Mouse (Mus musculus): ENCODE measurements at regions not wholly inside any gene's neighbourhood (a gene's known extent, or its start where the extent isn't known, plus 50 kb on each side); places are given as distances from the start of the nearest gene placed in this dataset.

GRCm38 (mm10) chr2:161470844-161471243 is 362.0 kb upstream of the Chd6 start:
- Histone ChIP-seq H3K27me3 (ENCODE audit: control insufficient read depth, insufficient read depth, low read length) (no peaks in the 10 kb centered on the region), H3K4me1 (ENCODE audit: control insufficient read depth, insufficient read depth, low read length) (no peaks in the 10 kb centered on the region), H3K4me2 (no peak overlapping the region), H3K9ac (ENCODE audit: low read depth, low read length) (no peak overlapping the region), H3K36me3 (ENCODE audit: control insufficient read depth, insufficient read depth, low read length) (no peaks in the 10 kb centered on the region), H3K27ac (ENCODE audit: low read depth, low read length) (no peak overlapping the region), H3K4me3 (ENCODE audit: low read depth, low read length) (no peak overlapping the region), H3K9me3 (replicated peaks; ENCODE audit: control insufficient read depth, low read length) (no peaks in the 10 kb centered on the region)
- ATAC-seq (replicated peaks; ENCODE audit: insufficient number of reproducible peaks, low FRiP score, low TSS enrichment) = no peak
- 74% methylated on average over 5 of the region's 5 CpGs for WGBS (ENCODE audit: insufficient replicate concordance)

GRCm38 (mm10) chr2:161470025-161470424 is 361.1 kb upstream of the Chd6 start:
- Histone ChIP-seq H3K9me3 (replicated peaks; ENCODE audit: control insufficient read depth, low read length) (no peaks in the 10 kb centered on the region), H3K9ac (ENCODE audit: low read depth, low read length) (no peak overlapping the region), H3K36me3 (ENCODE audit: control insufficient read depth, insufficient read depth, low read length) (no peaks in the 10 kb centered on the region), H3K27me3 (ENCODE audit: control insufficient read depth, insufficient read depth, low read length) (no peaks in the 10 kb centered on the region), H3K4me3 (ENCODE audit: low read depth, low read length) (no peak overlapping the region), H3K27ac (ENCODE audit: low read depth, low read length) (no peak overlapping the region), H3K4me2 (no peak overlapping the region), H3K4me1 (ENCODE audit: control insufficient read depth, insufficient read depth, low read length) (no peaks in the 10 kb centered on the region)
- ATAC-seq (replicated peaks; ENCODE audit: insufficient number of reproducible peaks, low FRiP score, low TSS enrichment) = no peak
- 26% methylated on average over 2 of the region's 2 CpGs for WGBS (ENCODE audit: insufficient replicate concordance)

GRCm38 (mm10) chr2:161467035-161467434 is 358.2 kb upstream of the Chd6 start:
- H3K9ac ChIP-seq (ENCODE audit: low read depth, low read length) = no peak overlapping the region
- H3K27me3 ChIP-seq (ENCODE audit: control insufficient read depth, insufficient read depth, low read length) = no peaks in the 10 kb centered on the region
- no peak for ATAC-seq (replicated peaks; ENCODE audit: insufficient number of reproducible peaks, low FRiP score, low TSS enrichment)
- H3K9me3 ChIP-seq (replicated peaks; ENCODE audit: control insufficient read depth, low read length) = no peaks in the 10 kb centered on the region
- H3K27ac ChIP-seq (ENCODE audit: low read depth, low read length) = no peak overlapping the region
- no peak overlapping the region for H3K4me3 ChIP-seq (ENCODE audit: low read depth, low read length)
- no peak overlapping the region for H3K4me2 ChIP-seq
- WGBS (ENCODE audit: insufficient replicate concordance) = 60% methylated on average over 1 of the region's 1 CpGs
- no peaks in the 10 kb centered on the region for H3K36me3 ChIP-seq (ENCODE audit: control insufficient read depth, insufficient read depth, low read length)
- H3K4me1 ChIP-seq (ENCODE audit: control insufficient read depth, insufficient read depth, low read length) = no peaks in the 10 kb centered on the region

GRCm38 (mm10) chr2:161460600-161460999 is 351.7 kb upstream of the Chd6 start:
- WGBS (ENCODE audit: insufficient replicate concordance) = 86% methylated on average over 4 of the region's 4 CpGs
- no peak for ATAC-seq (replicated peaks; ENCODE audit: insufficient number of reproducible peaks, low FRiP score, low TSS enrichment)

GRCm38 (mm10) chr2:161454466-161454865 is 345.6 kb upstream of the Chd6 start:
- no peaks in the 10 kb centered on the region for H3K9me3 ChIP-seq (replicated peaks; ENCODE audit: control insufficient read depth, low read length)
- no peaks in the 10 kb centered on the region for H3K36me3 ChIP-seq (ENCODE audit: control insufficient read depth, insufficient read depth, low read length)
- H3K9ac ChIP-seq (ENCODE audit: low read depth, low read length) = no peak overlapping the region
- no peak overlapping the region for H3K4me2 ChIP-seq
- no peaks in the 10 kb centered on the region for H3K27me3 ChIP-seq (ENCODE audit: control insufficient read depth, insufficient read depth, low read length)
- 74% methylated on average over 6 of the region's 6 CpGs for WGBS (ENCODE audit: insufficient replicate concordance)
- no peak overlapping the region for H3K27ac ChIP-seq (ENCODE audit: low read depth, low read length)
- no peak overlapping the region for H3K4me3 ChIP-seq (ENCODE audit: low read depth, low read length)
- H3K4me1 ChIP-seq (ENCODE audit: control insufficient read depth, insufficient read depth, low read length) = no peaks in the 10 kb centered on the region
- ATAC-seq (replicated peaks; ENCODE audit: insufficient number of reproducible peaks, low FRiP score, low TSS enrichment) = no peak

More at GRCm38 (mm10) chr2:161460600-161460999, 351.7 kb upstream of the Chd6 start:
- no peak overlapping the region for H3K27ac ChIP-seq (ENCODE audit: low read depth, low read length)
- no peak overlapping the region for H3K9ac ChIP-seq (ENCODE audit: low read depth, low read length)
- no peak overlapping the region for H3K4me3 ChIP-seq (ENCODE audit: low read depth, low read length)
- no peaks in the 10 kb centered on the region for H3K36me3 ChIP-seq (ENCODE audit: control insufficient read depth, insufficient read depth, low read length)
- H3K4me1 ChIP-seq (ENCODE audit: control insufficient read depth, insufficient read depth, low read length) = no peaks in the 10 kb centered on the region
- no peak overlapping the region for H3K4me2 ChIP-seq
- H3K9me3 ChIP-seq (replicated peaks; ENCODE audit: control insufficient read depth, low read length) = no peaks in the 10 kb centered on the region
- H3K27me3 ChIP-seq (ENCODE audit: control insufficient read depth, insufficient read depth, low read length) = no peaks in the 10 kb centered on the region

GRCm38 (mm10) chr2:161433816-161434215 is 324.9 kb upstream of the Chd6 start:
- Histone ChIP-seq H3K4me3 (ENCODE audit: low read depth, low read length) (no peak overlapping the region), H3K27me3 (ENCODE audit: control insufficient read depth, insufficient read depth, low read length) (no peaks in the 10 kb centered on the region), H3K27ac (ENCODE audit: low read depth, low read length) (no peak overlapping the region), H3K9ac (ENCODE audit: low read depth, low read length) (no peak overlapping the region), H3K9me3 (replicated peaks; ENCODE audit: control insufficient read depth, low read length) (no peaks in the 10 kb centered on the region), H3K36me3 (ENCODE audit: control insufficient read depth, insufficient read depth, low read length) (no peaks in the 10 kb centered on the region), H3K4me1 (ENCODE audit: control insufficient read depth, insufficient read depth, low read length) (no peaks in the 10 kb centered on the region), H3K4me2 (no peak overlapping the region)
- ATAC-seq (replicated peaks; ENCODE audit: insufficient number of reproducible peaks, low FRiP score, low TSS enrichment) = no peak
- 59% methylated on average over 9 of the region's 9 CpGs for WGBS (ENCODE audit: insufficient replicate concordance)

- ATAC-seq (replicated peaks; ENCODE audit: insufficient number of reproducible peaks, low FRiP score, low TSS enrichment) = no peak
- H3K4me1 ChIP-seq (ENCODE audit: control insufficient read depth, insufficient read depth, low read length) = no peaks in the 10 kb centered on the region
Measured at GRCm38 (mm10) chr2:161429294-161429693, 320.4 kb upstream of the Chd6 start.

GRCm38 (mm10) chr2:161425587-161425986 is 316.7 kb upstream of the Chd6 start:
- Histone ChIP-seq H3K4me3 (ENCODE audit: low read depth, low read length) (no peak overlapping the region), H3K36me3 (ENCODE audit: control insufficient read depth, insufficient read depth, low read length) (no peaks in the 10 kb centered on the region), H3K9ac (ENCODE audit: low read depth, low read length) (no peak overlapping the region), H3K27ac (ENCODE audit: low read depth, low read length) (no peak overlapping the region), H3K27me3 (ENCODE audit: control insufficient read depth, insufficient read depth, low read length) (no peaks in the 10 kb centered on the region), H3K4me1 (ENCODE audit: control insufficient read depth, insufficient read depth, low read length) (no peaks in the 10 kb centered on the region), H3K9me3 (replicated peaks; ENCODE audit: control insufficient read depth, low read length) (no peaks in the 10 kb centered on the region), H3K4me2 (no peak overlapping the region)
- no peak for ATAC-seq (replicated peaks; ENCODE audit: insufficient number of reproducible peaks, low FRiP score, low TSS enrichment)
- WGBS (ENCODE audit: insufficient replicate concordance) = 41% methylated on average over 3 of the region's 3 CpGs

More at GRCm38 (mm10) chr2:161429294-161429693, 320.4 kb upstream of the Chd6 start:
- Histone ChIP-seq H3K4me3 (ENCODE audit: low read depth, low read length) (no peak overlapping the region), H3K9me3 (replicated peaks; ENCODE audit: control insufficient read depth, low read length) (no peaks in the 10 kb centered on the region), H3K4me2 (no peak overlapping the region), H3K27ac (ENCODE audit: low read depth, low read length) (no peak overlapping the region), H3K27me3 (ENCODE audit: control insufficient read depth, insufficient read depth, low read length) (no peaks in the 10 kb centered on the region), H3K36me3 (ENCODE audit: control insufficient read depth, insufficient read depth, low read length) (no peaks in the 10 kb centered on the region), H3K9ac (ENCODE audit: low read depth, low read length) (no peak overlapping the region)
- WGBS (ENCODE audit: insufficient replicate concordance) = 22% methylated on average over 3 of the region's 3 CpGs

GRCm38 (mm10) chr2:161418062-161418461 is 309.2 kb upstream of the Chd6 start:
- Histone ChIP-seq H3K9me3 (replicated peaks; ENCODE audit: control insufficient read depth, low read length) (no peaks in the 10 kb centered on the region), H3K27ac (ENCODE audit: low read depth, low read length) (no peak overlapping the region), H3K4me1 (ENCODE audit: control insufficient read depth, insufficient read depth, low read length) (no peaks in the 10 kb centered on the region), H3K4me3 (ENCODE audit: low read depth, low read length) (no peak overlapping the region), H3K4me2 (no peak overlapping the region), H3K27me3 (ENCODE audit: control insufficient read depth, insufficient read depth, low read length) (no peaks in the 10 kb centered on the region), H3K9ac (ENCODE audit: low read depth, low read length) (no peak overlapping the region), H3K36me3 (ENCODE audit: control insufficient read depth, insufficient read depth, low read length) (no peaks in the 10 kb centered on the region)
- whole genome bisulfite sequencing (ENCODE audit: insufficient replicate concordance) = 75% methylated on average over 7 of the region's 7 CpGs
- no peak for ATAC-seq (replicated peaks; ENCODE audit: insufficient number of reproducible peaks, low FRiP score, low TSS enrichment)

All from heart, embryonic 11.5 days (tissue).